Mouse (Mus musculus): Measurements from ENCODE around the gene Rp2. TPM values are rescaled to one million over a fixed set of nuclear protein-coding genes. Genes with fewer than 3 reads are reported as not detected.
"Not testable (repeated sequence)": the region's sequence is repeated elsewhere in the genome, so short reads cannot be mapped to it uniquely, and the experiment has no call there.

The Rp2 gene
- total RNA-seq (2021): 10 to 100 TPM; 17.7 to 17.8 TPM
- long read RNA-seq, experiment 1, full-length matches to known transcripts: 25 of 28 reads
- long read RNA-seq, experiment 1, partial matches to known transcripts: 1 of 28 reads
- long read RNA-seq, experiment 1, other reads (novel, unspliced or antisense): 2 of 28 reads
- long read RNA-seq, experiment 2, full-length matches to known transcripts: 14 of 16 reads
- long read RNA-seq, experiment 2, partial matches to known transcripts: 1 of 16 reads
- long read RNA-seq, experiment 2, other reads (novel, unspliced or antisense): 1 of 16 reads

- intact Hi-C loops (cut with DNase I): loop anchor here (5.0 to 10.0 kb wide), 3 partner anchors 63 to 198 kb away; partner anchors contain the start of gene Jade3
- DNase-seq (ENCODE audit: extremely low spot score in 1 of 2, low spot score in 2 of 2): peak; percentile 70 to 73
- Histone ChIP-seq H3K4me3 (peak within 1 kb of the TSS; percentile 64), H3K27ac (peak within 1 kb of the TSS; percentile 68)
- TF ChIP-seq CTCF (IDR thresholded peaks at IDR 0.05): no peak
Measured at GRCm38 (mm10) chrX:20364391-20365365, at the start of gene Rp2. TSS of gene Rp2 (plus strand) at chrX:20364481.

- Histone ChIP-seq H3K27ac (no peak overlapping the region), H3K4me3 (no peak overlapping the region)
- no peak for TF ChIP-seq CTCF (IDR thresholded peaks at IDR 0.05)
- intact Hi-C loops (cut with DNase I): loop anchor here (5.0 kb wide), 1 partner anchor 40 kb away; the partner anchor contains the start of gene Slc9a7
- DNase-seq (ENCODE audit: extremely low spot score in 1 of 2, low spot score in 2 of 2): peak in 1 of 2 experiments; percentile 7
Measured at GRCm38 (mm10) chrX:20332756-20333155, 31.5 kb upstream of the Rp2 start.

- Histone ChIP-seq H3K4me3 (no peak overlapping the region), H3K27ac (no peak overlapping the region)
- DNase-seq (ENCODE audit: extremely low spot score in 1 of 2, low spot score in 2 of 2): peak; percentile 26 to 44
- intact Hi-C loops (cut with DNase I): loop anchor here (2.0 kb wide), 2 partner anchors 173 to 315 kb away; no protein-coding TSS in a partner anchor
- TF ChIP-seq CTCF (IDR thresholded peaks at IDR 0.05): peak; percentile 62
Measured at GRCm38 (mm10) chrX:20335722-20336121, 28.6 kb upstream of the Rp2 start.

GRCm38 (mm10) chrX:20344980-20345379 lies 19.3 kb upstream of the Rp2 start:
- no peak overlapping the region for H3K4me3 ChIP-seq
- no peak overlapping the region for H3K27ac ChIP-seq
- intact Hi-C loops (cut with DNase I): no loop called here
- TF ChIP-seq CTCF (IDR thresholded peaks at IDR 0.05): no peak
- DNase-seq (ENCODE audit: extremely low spot score in 1 of 2, low spot score in 2 of 2): no peak

GRCm38 (mm10) chrX:20346355-20346754 lies 17.9 kb upstream of the Rp2 start:
- DNase-seq (ENCODE audit: extremely low spot score in 1 of 2, low spot score in 2 of 2): no peak
- intact Hi-C loops (cut with DNase I): no loop called here
- no peak for TF ChIP-seq CTCF (IDR thresholded peaks at IDR 0.05)
- H3K4me3 ChIP-seq: no peak overlapping the region
- no peak overlapping the region for H3K27ac ChIP-seq

- DNase-seq (ENCODE audit: extremely low spot score in 1 of 2, low spot score in 2 of 2); H3K27ac ChIP-seq; intact Hi-C loops (cut with DNase I); H3K4me3 ChIP-seq: not testable (repeated sequence)
Measured at GRCm38 (mm10) chrX:20350241-20350640, 14.0 kb upstream of the Rp2 start.

- intact Hi-C loops (cut with DNase I): no loop called here
- no peak overlapping the region for H3K27ac ChIP-seq
- H3K4me3 ChIP-seq: no peak overlapping the region
- no peak for DNase-seq (ENCODE audit: extremely low spot score in 1 of 2, low spot score in 2 of 2)
- no peak for TF ChIP-seq CTCF (IDR thresholded peaks at IDR 0.05)
Measured at GRCm38 (mm10) chrX:20355283-20355682, 9.0 kb upstream of the Rp2 start.

- intact Hi-C loops (cut with DNase I): no loop called here
- no peak for TF ChIP-seq CTCF (IDR thresholded peaks at IDR 0.05)
- DNase-seq (ENCODE audit: extremely low spot score in 1 of 2, low spot score in 2 of 2): no peak
- no peak overlapping the region for H3K27ac ChIP-seq
- H3K4me3 ChIP-seq: no peak overlapping the region
Measured at GRCm38 (mm10) chrX:20356309-20356708, 8.0 kb upstream of the Rp2 start.

- Histone ChIP-seq H3K4me3 (no peak overlapping the region), H3K27ac (no peak overlapping the region)
- no peak for DNase-seq (ENCODE audit: extremely low spot score in 1 of 2, low spot score in 2 of 2)
- TF ChIP-seq CTCF (IDR thresholded peaks at IDR 0.05): peak; percentile 29
- intact Hi-C loops (cut with DNase I): loop anchor here (10.0 kb wide), 1 partner anchor 129 kb away; no protein-coding TSS in a partner anchor
Measured at GRCm38 (mm10) chrX:20366036-20366435, 1.8 kb downstream of the Rp2 start.

- H3K4me3 ChIP-seq: no peak overlapping the region
- TF ChIP-seq CTCF (IDR thresholded peaks at IDR 0.05): no peak
- DNase-seq (ENCODE audit: extremely low spot score in 1 of 2, low spot score in 2 of 2): no peak
- no peak overlapping the region for H3K27ac ChIP-seq
- intact Hi-C loops (cut with DNase I): no loop called here
Measured at GRCm38 (mm10) chrX:20379347-20380014, 15.2 kb downstream of the Rp2 start.

- intact Hi-C loops (cut with DNase I): no loop called here
- no peak for TF ChIP-seq CTCF (IDR thresholded peaks at IDR 0.05)
- no peak overlapping the region for H3K4me3 ChIP-seq
- H3K27ac ChIP-seq: no peak overlapping the region
- DNase-seq (ENCODE audit: extremely low spot score in 1 of 2, low spot score in 2 of 2): no peak
Measured at GRCm38 (mm10) chrX:20382260-20382659, 18.0 kb downstream of the Rp2 start.
